Mouse (Mus musculus) layer of hippocampus, postnatal 10 days (tissue): ENCODE data around the gene Pus1. TPM values are rescaled to one million over a fixed set of nuclear protein-coding genes. Genes with fewer than 3 reads are reported as not detected.

Source experiments
- total RNA-seq, 2 experiments: library from RNA; stranded (reverse); gene quantifications; 2 replicates each; pipeline ENCODE4 v1.2.3; 2021

Gene Pus1
- total RNA-seq, 2 experiments from 2014 or later, result 17.6 to 18.3 TPM

Other genes with a start within 250 kb of the Pus1 start
- 10 to 100 TPM; 76.5 to 77.2 TPM for gene Galnt9, start 236.3 kb downstream of the Pus1 start, total RNA-seq
- gene Noc4l, start 127.2 kb downstream of the Pus1 start, total RNA-seq, result 10 to 100 TPM; 35.3 to 40.7 TPM
- gene Ddx51, start 127.2 kb downstream of the Pus1 start, total RNA-seq, result 10 to 100 TPM; 24.9 to 32.0 TPM
- 10 to 100 TPM; 72.4 to 91.5 TPM for gene Ep400, start 9.9 kb downstream of the Pus1 start, total RNA-seq
- 10 to 100 TPM; 66.7 to 73.7 TPM for gene Ulk1, start 29.4 kb upstream of the Pus1 start, total RNA-seq
- gene Hscb, start 59.1 kb upstream of the Pus1 start, total RNA-seq, result 1 to 10 TPM; 8.9 to 9.6 TPM
- gene Chek2, start 59.3 kb upstream of the Pus1 start, total RNA-seq, result 1 to 10 TPM; 2.6 to 3.5 TPM
- gene Ttc28, start 99.1 kb upstream of the Pus1 start, total RNA-seq, result 10 to 100 TPM; 29.6 to 32.7 TPM